Mouse (Mus musculus): ENCODE measurements around the gene Ppp1r26.

DNA sequence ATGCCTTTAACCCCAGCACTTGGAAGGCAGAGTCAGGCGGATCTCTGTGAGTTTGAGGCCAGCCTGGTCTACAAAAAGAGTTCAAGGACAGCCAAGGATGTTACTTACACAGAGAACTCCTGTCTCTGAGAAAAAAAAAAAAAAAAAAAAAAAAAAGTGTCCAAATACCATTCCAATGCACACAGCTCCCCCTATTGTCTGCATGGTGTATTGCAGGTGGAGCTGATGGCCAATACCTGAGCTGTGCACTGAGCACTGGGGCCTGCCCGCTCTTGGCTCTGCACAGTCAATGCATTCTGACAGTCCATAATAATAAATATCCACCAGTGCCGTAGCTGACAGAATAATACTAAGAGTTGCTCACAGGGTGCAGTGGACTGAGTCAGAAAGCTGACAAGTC, 17.3 kb downstream of the Ppp1r26 start:
- TF ChIP-seq CTCF (IDR thresholded peaks at IDR 0.05 in 2 of 3, conservative IDR thresholded peaks at IDR 0.05 in 1 of 3; ENCODE audit: control insufficient read depth in 1 of 3, insufficient read depth in 1 of 3, low read depth in 2 of 3, low read length in 3 of 3, poor library complexity in 1 of 3, severe bottlenecking in 1 of 3) (peak; percentile 63 to 86 (median 79)), ETS1 (IDR thresholded peaks at IDR 0.05; ENCODE audit: low read depth, low read length) (no peak), POLR2A (IDR thresholded peaks at IDR 0.05; ENCODE audit: control insufficient read depth in 1 of 2, insufficient read depth in 1 of 2, low read depth in 1 of 2, low read length in 2 of 2, poor library complexity in 1 of 2) (no peak), NELFE (IDR thresholded peaks at IDR 0.05; ENCODE audit: low read depth, low read length) (no peak)

Measured in MEL (cell line).